Mouse (Mus musculus): ENCODE data around the gene Tbpl1. TPM values are rescaled to one million over a fixed set of nuclear protein-coding genes. Genes with fewer than 3 reads are reported as not detected.
A peak's percentile ranks its signal among the peaks of the same experiment; 100 is the strongest.

Tbpl1 gene
- polyA plus RNA-seq, 1 experiment from 2014 or later, result 111 TPM

- peak overlapping the region; percentile 46 for H3K27ac ChIP-seq (ENCODE audit: low read depth, low read length)
- H3K9ac ChIP-seq (ENCODE audit: low read length), result no peak overlapping the region
- no peak overlapping the region for H3K4me3 ChIP-seq (ENCODE audit: low read depth, low read length)
- 74% methylated on average over 13 of the region's 13 CpGs for WGBS
- H3K4me1 ChIP-seq (replicated peaks; ENCODE audit: control insufficient read depth, insufficient read depth, low read length), result no peaks in the 10 kb centered on the region
- no peaks in the 10 kb centered on the region for H3K36me3 ChIP-seq (ENCODE audit: control insufficient read depth, insufficient read depth, low read length)
- no peaks in the 10 kb centered on the region for H3K27me3 ChIP-seq (ENCODE audit: control insufficient read depth, insufficient read depth, low read length)
- no peak for DNase-seq (ENCODE audit: low spot score)
- no peaks in the 10 kb centered on the region for H3K9me3 ChIP-seq (ENCODE audit: control insufficient read depth, low read length)
- H3K4me2 ChIP-seq (ENCODE audit: low read depth, low read length, severe bottlenecking), result no peak overlapping the region
- ATAC-seq (replicated peaks; ENCODE audit: low FRiP score), result no peak
Observed at GRCm38 (mm10) chr10:22746334-22747322, 14.9 kb upstream of the Tbpl1 start.

- H3K9ac ChIP-seq (ENCODE audit: low read length), result no peak overlapping the region
- no peak overlapping the region for H3K4me3 ChIP-seq (ENCODE audit: low read depth, low read length)
- H3K9me3 ChIP-seq (ENCODE audit: control insufficient read depth, low read length), result no peaks in the 10 kb centered on the region
- no peaks in the 10 kb centered on the region for H3K27me3 ChIP-seq (ENCODE audit: control insufficient read depth, insufficient read depth, low read length)
- H3K4me1 ChIP-seq (replicated peaks; ENCODE audit: control insufficient read depth, insufficient read depth, low read length), result no peaks in the 10 kb centered on the region
- H3K4me2 ChIP-seq (ENCODE audit: low read depth, low read length, severe bottlenecking), result no peak overlapping the region
- H3K27ac ChIP-seq (ENCODE audit: low read depth, low read length), result peak overlapping the region; percentile 46
- DNase-seq (ENCODE audit: low spot score) (no peak), ATAC-seq (replicated peaks; ENCODE audit: low FRiP score) (no peak)
- no peaks in the 10 kb centered on the region for H3K36me3 ChIP-seq (ENCODE audit: control insufficient read depth, insufficient read depth, low read length)
- 77% methylated on average over 7 of the region's 7 CpGs for WGBS
Observed at GRCm38 (mm10) chr10:22745922-22746321, 14.2 kb upstream of the Tbpl1 start.

GRCm38 (mm10) chr10:22732181-22732580 lies 443 bp upstream of the Tbpl1 start:
- Histone ChIP-seq H3K27ac (ENCODE audit: low read depth, low read length) (no peak overlapping the region), H3K36me3 (ENCODE audit: control insufficient read depth, insufficient read depth, low read length) (no peaks in the 10 kb centered on the region), H3K9ac (ENCODE audit: low read length) (peak overlapping the region; percentile 98), H3K4me1 (replicated peaks; ENCODE audit: control insufficient read depth, insufficient read depth, low read length) (peaks cover 10% of the 10 kb centered on the region), H3K4me3 (ENCODE audit: low read depth, low read length) (peak overlapping the region; percentile 96), H3K9me3 (ENCODE audit: control insufficient read depth, low read length) (no peaks in the 10 kb centered on the region), H3K4me2 (ENCODE audit: low read depth, low read length, severe bottlenecking) (peak overlapping the region; percentile 89), H3K27me3 (ENCODE audit: control insufficient read depth, insufficient read depth, low read length) (no peaks in the 10 kb centered on the region)
- DNase-seq (ENCODE audit: low spot score) (no peak), ATAC-seq (replicated peaks; ENCODE audit: low FRiP score) (no peak)
- 70% methylated on average over 10 of the region's 10 CpGs for WGBS

GRCm38 (mm10) chr10:22730992-22731271 lies 806 bp downstream of the Tbpl1 start:
- H3K27ac ChIP-seq (ENCODE audit: low read depth, low read length), result peak overlapping the region; percentile 82
- H3K36me3 ChIP-seq (ENCODE audit: control insufficient read depth, insufficient read depth, low read length), result no peaks in the 10 kb centered on the region
- no peak for DNase-seq (ENCODE audit: low spot score)
- under 1% methylated on average over 33 of the region's 33 CpGs for WGBS
- peak overlapping the region; percentile 96 for H3K4me3 ChIP-seq (ENCODE audit: low read depth, low read length)
- no peaks in the 10 kb centered on the region for H3K9me3 ChIP-seq (ENCODE audit: control insufficient read depth, low read length)
- H3K27me3 ChIP-seq (ENCODE audit: control insufficient read depth, insufficient read depth, low read length), result no peaks in the 10 kb centered on the region
- no peak for ATAC-seq (replicated peaks; ENCODE audit: low FRiP score)
- H3K4me1 ChIP-seq (replicated peaks; ENCODE audit: control insufficient read depth, insufficient read depth, low read length), result peaks cover 10% of the 10 kb centered on the region
- H3K4me2 ChIP-seq (ENCODE audit: low read depth, low read length, severe bottlenecking), result peak overlapping the region; percentile 90; the same call in 1 of the 2 replicates
- peak overlapping the region; percentile 98 for H3K9ac ChIP-seq (ENCODE audit: low read length)

GRCm38 (mm10) chr10:22730266-22730991 lies 1.3 kb downstream of the Tbpl1 start:
- Histone ChIP-seq H3K9me3 (ENCODE audit: control insufficient read depth, low read length) (no peaks in the 10 kb centered on the region), H3K4me1 (replicated peaks; ENCODE audit: control insufficient read depth, insufficient read depth, low read length) (peaks cover 10% of the 10 kb centered on the region), H3K36me3 (ENCODE audit: control insufficient read depth, insufficient read depth, low read length) (no peaks in the 10 kb centered on the region), H3K9ac (ENCODE audit: low read length) (peak overlapping the region; percentile 98), H3K4me2 (ENCODE audit: low read depth, low read length, severe bottlenecking) (peak overlapping the region; percentile 90), H3K27ac (ENCODE audit: low read depth, low read length) (peak overlapping the region; percentile 82), H3K27me3 (ENCODE audit: control insufficient read depth, insufficient read depth, low read length) (no peaks in the 10 kb centered on the region), H3K4me3 (ENCODE audit: low read depth, low read length) (peak overlapping the region; percentile 96)
- 2% methylated on average over 39 of the region's 39 CpGs for WGBS
- ATAC-seq (replicated peaks; ENCODE audit: low FRiP score), result peak; percentile 79
- DNase-seq (ENCODE audit: low spot score), result no peak

- Histone ChIP-seq H3K4me2 (ENCODE audit: low read depth, low read length, severe bottlenecking) (no peak overlapping the region), H3K4me1 (replicated peaks; ENCODE audit: control insufficient read depth, insufficient read depth, low read length) (peaks cover 10% of the 10 kb centered on the region), H3K9me3 (ENCODE audit: control insufficient read depth, low read length) (no peaks in the 10 kb centered on the region), H3K27ac (ENCODE audit: low read depth, low read length) (no peak overlapping the region), H3K27me3 (ENCODE audit: control insufficient read depth, insufficient read depth, low read length) (no peaks in the 10 kb centered on the region), H3K9ac (ENCODE audit: low read length) (no peak overlapping the region), H3K36me3 (ENCODE audit: control insufficient read depth, insufficient read depth, low read length) (no peaks in the 10 kb centered on the region), H3K4me3 (ENCODE audit: low read depth, low read length) (no peak overlapping the region)
- WGBS, result 96% methylated on average over 1 of the region's 1 CpGs
- ATAC-seq (replicated peaks; ENCODE audit: low FRiP score), result no peak
- DNase-seq (ENCODE audit: low spot score), result no peak
Observed at GRCm38 (mm10) chr10:22728257-22728656, 3.5 kb downstream of the Tbpl1 start.

GRCm38 (mm10) chr10:22726295-22726694 lies 5.4 kb downstream of the Tbpl1 start:
- Histone ChIP-seq H3K4me2 (ENCODE audit: low read depth, low read length, severe bottlenecking) (no peak overlapping the region), H3K27me3 (ENCODE audit: control insufficient read depth, insufficient read depth, low read length) (no peaks in the 10 kb centered on the region), H3K4me3 (ENCODE audit: low read depth, low read length) (no peak overlapping the region), H3K4me1 (replicated peaks; ENCODE audit: control insufficient read depth, insufficient read depth, low read length) (peaks cover 10% of the 10 kb centered on the region), H3K27ac (ENCODE audit: low read depth, low read length) (no peak overlapping the region), H3K36me3 (ENCODE audit: control insufficient read depth, insufficient read depth, low read length) (no peaks in the 10 kb centered on the region), H3K9ac (ENCODE audit: low read length) (no peak overlapping the region), H3K9me3 (ENCODE audit: control insufficient read depth, low read length) (no peaks in the 10 kb centered on the region)
- no peak for ATAC-seq (replicated peaks; ENCODE audit: low FRiP score)
- DNase-seq (ENCODE audit: low spot score), result no peak
- whole genome bisulfite sequencing, result 79% methylated on average over 7 of the region's 7 CpGs

GRCm38 (mm10) chr10:22725166-22725565 lies 6.6 kb downstream of the Tbpl1 start:
- no peak overlapping the region for H3K27ac ChIP-seq (ENCODE audit: low read depth, low read length)
- H3K4me2 ChIP-seq (ENCODE audit: low read depth, low read length, severe bottlenecking), result no peak overlapping the region
- DNase-seq (ENCODE audit: low spot score) (no peak), ATAC-seq (replicated peaks; ENCODE audit: low FRiP score) (no peak)
- H3K27me3 ChIP-seq (ENCODE audit: control insufficient read depth, insufficient read depth, low read length), result no peaks in the 10 kb centered on the region
- no peak overlapping the region for H3K4me3 ChIP-seq (ENCODE audit: low read depth, low read length)
- WGBS, result 71% methylated on average over 4 of the region's 4 CpGs
- H3K9me3 ChIP-seq (ENCODE audit: control insufficient read depth, low read length), result no peaks in the 10 kb centered on the region
- H3K36me3 ChIP-seq (ENCODE audit: control insufficient read depth, insufficient read depth, low read length), result no peaks in the 10 kb centered on the region
- H3K4me1 ChIP-seq (replicated peaks; ENCODE audit: control insufficient read depth, insufficient read depth, low read length), result peaks cover 9% of the 10 kb centered on the region
- no peak overlapping the region for H3K9ac ChIP-seq (ENCODE audit: low read length)

Data from forebrain, embryonic 11.5 days (tissue).